Mouse (Mus musculus) heart, adult 8-10 months (tissue): Measurements from ENCODE around the gene Hdac7. TPM values are rescaled to one million over a fixed set of nuclear protein-coding genes. Genes with fewer than 3 reads are reported as not detected.

Source experiments
- DNase-seq: peaks from one replicate; pipeline ENCODE4 v3.0.0; 2022; ENCODE audit warnings: low spot score
- total RNA-seq, 4 experiments: library from RNA; stranded (reverse); gene quantifications; 2 replicates each; pipeline ENCODE4 v1.2.4; 2022

Gene Hdac7
- total RNA-seq, 4 experiments from 2014 or later = 22.9 to 29.0 (median 26.5) TPM

DNA sequence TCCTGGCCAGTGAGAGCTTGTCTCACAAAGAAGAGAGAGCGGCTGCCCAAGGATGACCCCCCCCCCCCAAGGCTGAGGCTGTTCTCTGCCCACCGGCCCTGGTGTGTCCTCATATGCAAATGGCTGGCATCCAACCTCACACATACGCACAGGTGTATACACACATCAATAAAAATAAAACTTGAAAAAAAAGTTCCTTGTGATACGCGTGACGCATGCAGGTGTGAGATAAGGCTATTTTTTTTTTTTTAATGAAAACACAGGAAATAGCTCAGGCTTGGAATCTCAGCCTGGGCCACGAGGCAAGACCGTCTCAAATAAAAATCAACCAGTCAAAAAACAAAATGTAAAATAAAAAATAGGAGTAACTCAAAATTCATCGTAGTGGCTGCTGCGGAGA lies 98.0 kb downstream of the Hdac7 start:
- DNase-seq = no peak

DNA sequence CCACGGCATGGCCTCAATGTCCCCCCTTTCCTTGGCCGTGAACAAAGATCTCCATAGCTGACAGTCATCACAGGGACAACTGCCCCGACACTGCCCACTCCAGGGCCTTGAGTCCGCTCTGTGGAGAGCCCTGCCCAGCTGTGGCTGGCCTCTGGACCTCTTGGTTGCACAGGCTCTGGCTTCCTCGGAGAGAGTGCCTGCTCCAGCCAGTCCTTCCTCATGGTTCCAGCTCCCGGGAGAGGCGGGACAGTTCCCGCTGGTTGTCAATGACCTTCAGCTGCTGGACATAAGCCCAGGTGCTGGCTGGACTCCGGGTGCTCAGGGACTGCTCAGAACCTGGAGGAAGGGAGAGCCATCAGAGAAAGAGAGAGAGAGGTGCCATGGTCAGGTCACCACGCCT lies 99.0 kb downstream of the Hdac7 start:
- DNase-seq = peak; percentile 75

DNA sequence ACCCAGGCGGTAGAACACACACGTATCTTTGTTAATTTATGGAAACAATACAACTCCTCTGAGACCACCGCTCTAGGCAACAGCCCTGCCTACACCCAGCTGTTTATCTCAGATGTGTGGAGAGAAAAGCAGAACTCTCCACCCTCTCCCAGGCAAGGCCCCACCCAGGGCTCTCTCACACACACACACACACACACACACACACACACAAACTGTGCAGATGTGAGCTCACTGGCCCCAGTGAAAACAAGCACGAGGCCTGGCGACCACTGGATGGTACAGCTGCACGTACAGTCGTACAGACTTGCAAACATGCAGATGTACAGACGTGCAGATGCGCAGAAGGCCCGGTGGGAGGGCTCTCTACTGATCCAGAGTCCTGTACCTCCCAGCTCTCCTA lies 99.4 kb downstream of the Hdac7 start:
- no peak for DNase-seq

GRCm38 (mm10) chr15:97743961-97744525 lies 100.3 kb downstream of the Hdac7 start:
- DNase-seq = no peak

- DNase-seq = no peak
Observed at GRCm38 (mm10) chr15:97743210-97743609, 101.1 kb downstream of the Hdac7 start.

Other genes with a start within 250 kb of the Hdac7 start
- 10 to 100 TPM; 13.4 to 17.9 (median 15.3) TPM for gene Rpap3, start 138.7 kb downstream of the Hdac7 start, total RNA-seq
- gene Endou, start 113.2 kb downstream of the Hdac7 start, total RNA-seq = 1 to 10 TPM; 1.3 to 2.3 (median 1.7) TPM
- 10 to 100 TPM; 20.5 to 27.4 (median 23.8) TPM for gene Rapgef3, start 76.5 kb downstream of the Hdac7 start, total RNA-seq
- 10 to 100 TPM; 63.6 to 76.6 (median 67.9) TPM for gene Slc48a1, start 66.0 kb downstream of the Hdac7 start, total RNA-seq
- gene Vdr, start 66.1 kb upstream of the Hdac7 start, total RNA-seq = 1 to 10 TPM in 3 of 4 experiments, under 1 TPM in 1; 0.98 to 1.6 (median 1.4) TPM
- gene Tmem106c, start 119.7 kb upstream of the Hdac7 start, total RNA-seq = 10 to 100 TPM; 12.8 to 17.9 (median 14.9) TPM
- under 1 TPM in 2 of 4 experiments, not detected in 2; 0.06 to 0.19 TPM for gene Col2a1, start 160.2 kb upstream of the Hdac7 start, total RNA-seq
- 1,000 to 10,000 TPM in 1 of 4 experiments, 100 to 1,000 TPM in 3; 958 to 1,060 (median 998) TPM for gene Pfkm, start 248.1 kb upstream of the Hdac7 start, total RNA-seq
- gene Senp1, start 249.2 kb upstream of the Hdac7 start, total RNA-seq = 1 to 10 TPM; 8.4 to 9.5 (median 8.7) TPM